Mouse (Mus musculus) layer of hippocampus, postnatal 36 days (tissue): ENCODE measurements around the gene Lacc1. TPM values are rescaled to one million over a fixed set of nuclear protein-coding genes. Genes with fewer than 3 reads are reported as not detected.
"Not testable (repeated sequence)": the region's sequence is repeated elsewhere in the genome, so short reads cannot be mapped to it uniquely, and the experiment has no call there.

Experiments used
- DNase-seq, 2 experiments: peaks; one replicate each; pipeline ENCODE4 v3.0.0; 2022
- total RNA-seq, 2 experiments: library from RNA; stranded (reverse); gene quantifications; 2 replicates each; pipeline ENCODE4 v1.2.3; 2021

Gene Lacc1
- 1 to 10 TPM; 3.9 to 4.2 TPM for total RNA-seq

DNA sequence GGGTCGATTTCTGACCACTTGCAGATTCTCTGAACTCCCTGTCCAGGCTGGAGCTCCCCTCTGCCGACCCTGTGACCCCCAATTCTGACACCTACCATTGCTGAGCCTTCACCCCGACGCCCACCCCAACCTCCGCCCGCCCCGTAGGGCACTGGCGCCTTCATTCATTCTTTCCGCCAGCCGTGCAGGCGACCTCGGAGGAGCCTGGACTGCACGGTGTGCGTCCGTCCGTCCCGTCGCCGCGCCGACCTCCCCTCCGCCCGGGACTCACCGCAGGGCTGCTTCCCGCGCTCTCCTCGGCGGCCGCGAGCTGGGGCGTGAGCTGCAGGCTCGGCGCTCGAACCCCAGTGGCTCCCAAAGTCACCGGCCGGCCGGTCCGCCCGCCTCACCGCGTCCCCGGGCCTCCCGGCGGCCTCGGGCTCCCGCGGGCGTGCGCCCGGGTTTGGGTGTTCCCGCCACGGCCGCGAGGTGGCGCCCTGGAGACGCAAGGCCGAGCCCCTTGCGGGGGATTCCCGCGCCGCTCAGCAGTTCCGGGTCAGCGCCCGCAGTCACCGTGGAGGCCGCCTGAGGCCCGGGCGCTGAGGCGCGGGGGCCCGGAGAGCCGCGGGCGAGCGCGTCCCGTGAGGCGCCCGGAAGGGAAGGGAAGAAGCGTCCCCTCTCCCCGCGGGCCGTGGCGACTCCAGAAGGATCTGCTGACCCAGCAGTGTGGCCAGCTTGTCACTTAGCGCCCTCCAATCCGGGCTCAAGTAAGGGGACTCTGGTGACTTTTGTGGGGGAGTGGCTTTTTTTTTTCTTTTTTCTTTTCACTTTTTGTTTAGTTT, at the start of gene Lacc1, which contains the start of gene Ccdc122:
Gene Lacc1, minus strand, starts transcription at position 679 of the 821 bp plus-strand sequence.
Gene Ccdc122, plus strand, starts transcription at position 547 of the 821 bp plus-strand sequence.
- peak; percentile 67 to 74 for DNase-seq

GRCm38 (mm10) chr14:77081248-77081647, 44.5 kb upstream of the Lacc1 start:
- no peak for DNase-seq

DNA sequence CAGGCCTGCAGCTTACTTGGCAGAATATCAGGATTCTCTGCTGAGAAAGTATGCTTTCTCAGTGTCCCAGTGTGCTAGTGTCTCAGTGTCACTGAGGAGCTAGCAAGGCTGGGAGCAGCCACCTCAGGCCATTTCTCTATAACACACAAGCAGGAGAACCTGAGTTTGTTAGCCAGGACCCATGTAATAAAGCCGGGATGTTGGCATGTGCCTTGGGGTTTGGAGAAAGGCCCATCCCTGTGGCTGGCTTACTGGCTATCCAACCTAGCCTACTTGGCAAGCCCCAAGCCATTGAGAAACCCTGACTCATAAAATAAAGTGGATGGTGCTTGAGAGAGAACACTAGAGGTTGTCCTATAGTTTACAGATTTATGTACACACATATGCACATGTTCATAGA, 32.7 kb upstream of the Lacc1 start:
- DNase-seq: no peak

- no peak for DNase-seq
These were observed 16.6 kb upstream of the Lacc1 start for GRCm38 (mm10) chr14:77053288-77053687.

- DNase-seq: no peak
These were observed 1.2 kb upstream of the Lacc1 start for GRCm38 (mm10) chr14:77037832-77038425.

DNA sequence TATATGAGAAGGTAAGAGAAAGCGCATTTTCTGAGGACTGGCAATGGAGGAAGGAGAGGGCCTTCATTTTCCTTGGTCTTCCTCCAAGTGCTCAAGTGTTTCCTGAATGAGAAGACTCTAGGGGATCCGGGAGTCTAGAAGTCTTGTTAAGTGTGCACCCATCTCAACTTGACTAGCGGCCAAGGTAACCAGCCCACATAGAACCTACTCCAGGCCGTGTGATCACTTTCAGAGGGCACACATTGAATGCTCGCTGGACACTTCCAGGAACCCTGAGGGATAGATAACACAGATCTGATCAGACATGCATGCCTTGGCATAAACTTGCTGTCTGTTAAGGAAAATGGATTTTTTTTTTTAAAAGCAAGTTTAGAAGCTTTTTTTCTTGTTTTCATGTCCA, 626 bp upstream of the Lacc1 start:
- DNase-seq: no peak

DNA sequence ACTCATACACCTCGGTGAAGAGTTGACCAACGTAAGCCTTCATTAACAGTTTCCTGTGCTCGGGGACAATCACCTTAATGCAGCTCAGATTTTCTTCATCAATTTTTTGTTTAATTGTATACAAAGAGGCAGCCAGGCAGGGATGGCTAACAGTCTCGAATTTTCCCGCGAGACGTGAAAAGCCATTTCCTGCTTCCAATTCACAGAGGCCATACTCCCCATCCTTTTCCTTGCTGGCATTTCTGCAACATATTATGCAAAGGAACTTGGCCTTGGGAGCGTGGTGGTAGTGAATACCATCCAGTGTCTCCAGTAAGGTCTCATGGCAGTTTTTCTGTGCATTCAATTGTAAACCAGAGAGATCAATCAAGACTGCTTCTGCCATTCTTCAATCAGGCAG, 1.7 kb downstream of the Lacc1 start:
- DNase-seq: no peak

- no peak for DNase-seq
These were observed 2.4 kb downstream of the Lacc1 start for GRCm38 (mm10) chr14:77034175-77034915.

DNA sequence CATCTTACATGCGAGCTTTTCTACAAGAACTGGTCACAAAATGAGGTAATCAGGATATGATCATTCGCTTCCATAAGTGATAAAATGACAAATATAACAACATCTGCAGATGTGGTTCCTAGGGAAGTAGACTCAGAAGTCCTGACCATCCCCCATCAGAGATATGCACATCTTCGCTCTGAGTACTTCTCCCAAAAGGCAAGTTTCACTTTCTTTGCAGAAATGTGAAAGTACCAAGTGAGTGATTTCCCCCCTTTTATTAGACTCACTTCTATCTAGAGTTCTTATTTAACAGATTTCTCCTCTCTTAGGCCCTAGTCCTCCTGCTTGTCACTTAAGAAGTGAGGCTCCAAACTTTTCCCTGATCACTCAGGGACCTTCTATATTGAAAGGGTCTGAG, 3.3 kb downstream of the Lacc1 start:
- no peak for DNase-seq

DNA sequence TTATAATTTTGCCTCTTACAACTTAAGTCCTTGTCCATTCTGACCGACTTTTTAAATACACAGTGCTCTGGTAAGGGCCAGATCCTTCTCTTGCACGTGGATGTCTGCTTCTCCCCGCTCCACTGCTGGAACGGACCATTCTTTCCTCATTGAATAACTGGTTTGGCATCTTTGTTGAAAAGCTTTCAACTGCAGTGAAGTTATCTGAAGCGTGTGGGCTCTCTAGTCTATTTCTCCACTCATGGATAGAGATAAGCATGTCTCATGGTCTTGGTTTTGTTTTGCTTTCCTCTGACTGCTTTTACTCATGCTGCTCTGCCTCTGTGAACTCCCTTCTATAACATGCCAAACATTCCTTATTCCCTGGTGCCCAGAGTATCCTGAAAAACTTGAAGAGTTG, 4.3 kb downstream of the Lacc1 start:
- no peak for DNase-seq

GRCm38 (mm10) chr14:77030808-77031207, 5.9 kb downstream of the Lacc1 start:
- no peak for DNase-seq

- no peak for DNase-seq
These were observed 7.2 kb downstream of the Lacc1 start for GRCm38 (mm10) chr14:77029319-77030054.

GRCm38 (mm10) chr14:77024499-77024898, 12.2 kb downstream of the Lacc1 start:
- no peak for DNase-seq

- DNase-seq: no peak
These were observed 19.5 kb downstream of the Lacc1 start for GRCm38 (mm10) chr14:77017211-77017610.

GRCm38 (mm10) chr14:77016783-77017182, 19.9 kb downstream of the Lacc1 start:
- not testable (repeated sequence) for DNase-seq

- DNase-seq: peak; percentile 56 to 63
These were observed 24.9 kb downstream of the Lacc1 start for GRCm38 (mm10) chr14:77011804-77012203.

DNA sequence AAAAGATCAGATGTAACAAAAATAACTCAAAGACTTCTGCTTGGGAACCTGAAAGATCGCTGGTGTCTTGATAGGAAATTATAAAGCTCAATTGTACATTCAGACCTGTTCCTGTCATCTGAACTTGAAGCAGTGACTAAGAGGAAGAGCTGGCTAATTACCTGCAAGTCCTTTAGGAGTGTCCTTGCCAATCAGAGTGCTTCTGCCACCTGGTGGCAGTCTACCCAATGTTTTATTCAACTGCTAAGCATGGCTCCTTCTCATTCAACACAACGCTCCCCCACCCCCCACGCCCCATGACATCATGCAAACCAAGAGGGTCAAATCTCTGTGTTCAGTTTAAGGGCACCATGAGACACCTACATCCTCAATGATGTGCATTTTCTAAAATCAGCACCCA, 28.5 kb downstream of the Lacc1 start:
- DNase-seq: peak; percentile 34 to 43

DNA sequence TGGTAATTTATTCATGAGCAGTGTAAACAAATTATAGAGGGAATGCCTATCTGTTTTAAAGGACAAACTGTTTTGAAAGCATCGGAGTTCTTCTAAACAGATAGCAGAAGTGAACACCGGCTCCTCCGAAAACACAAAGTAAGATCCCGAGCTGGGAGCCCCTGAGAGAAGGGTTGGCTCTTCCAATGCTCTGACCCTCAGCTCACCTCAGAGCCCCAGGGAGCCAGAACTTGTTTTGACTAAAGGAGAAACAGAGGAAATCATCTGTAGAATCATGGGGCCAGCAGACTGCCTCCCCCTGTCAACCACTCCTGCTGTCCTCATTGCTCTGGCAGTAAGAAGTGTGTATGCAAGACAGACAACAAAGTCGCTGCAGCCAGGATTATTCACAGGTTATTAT, 31.1 kb downstream of the Lacc1 start:
- no peak for DNase-seq

DNA sequence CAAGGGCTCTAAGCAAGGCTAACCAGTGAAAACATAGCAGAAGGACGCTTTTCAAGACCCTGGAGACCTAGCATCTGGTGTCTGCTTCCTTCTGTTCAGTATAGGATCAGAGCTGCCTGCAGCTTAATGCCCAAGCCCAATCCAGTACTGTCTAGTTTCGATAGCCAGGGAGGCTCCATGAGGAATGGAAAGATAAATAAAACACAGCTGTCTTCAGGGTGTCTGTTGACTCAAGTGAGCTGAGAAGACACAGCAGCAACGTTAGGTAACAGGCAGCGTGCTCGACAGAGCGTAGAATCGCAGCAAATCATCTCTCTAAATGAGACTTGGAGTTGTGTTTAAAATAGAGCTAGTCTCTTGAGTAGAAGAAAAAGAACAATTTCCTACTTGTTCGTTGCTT, 32.0 kb downstream of the Lacc1 start:
- DNase-seq: no peak

GRCm38 (mm10) chr14:76990351-76990750, 46.4 kb downstream of the Lacc1 start:
- DNase-seq: not testable (repeated sequence)

DNA sequence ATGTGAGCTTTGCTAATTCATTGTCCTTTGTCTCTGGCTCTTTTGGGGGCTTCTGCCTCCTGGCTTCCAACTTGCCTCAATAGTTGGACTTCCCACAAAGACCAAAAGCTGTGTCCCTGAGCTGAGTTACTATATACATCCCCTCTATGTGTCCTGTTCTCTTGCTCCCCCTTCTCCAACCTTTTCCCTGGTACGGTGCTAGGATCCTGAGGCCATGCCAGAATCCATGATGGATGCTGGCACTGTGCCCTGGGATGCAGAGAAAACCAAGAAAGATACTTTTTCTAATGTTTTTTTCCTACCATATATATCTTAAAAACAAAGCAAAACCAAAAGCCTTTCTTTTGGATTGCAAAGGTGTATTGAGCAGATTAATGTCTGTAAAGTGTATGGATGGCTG, 54.9 kb downstream of the Lacc1 start:
- no peak for DNase-seq

- DNase-seq: no peak
These were observed 55.5 kb downstream of the Lacc1 start for GRCm38 (mm10) chr14:76981176-76981575.

DNA sequence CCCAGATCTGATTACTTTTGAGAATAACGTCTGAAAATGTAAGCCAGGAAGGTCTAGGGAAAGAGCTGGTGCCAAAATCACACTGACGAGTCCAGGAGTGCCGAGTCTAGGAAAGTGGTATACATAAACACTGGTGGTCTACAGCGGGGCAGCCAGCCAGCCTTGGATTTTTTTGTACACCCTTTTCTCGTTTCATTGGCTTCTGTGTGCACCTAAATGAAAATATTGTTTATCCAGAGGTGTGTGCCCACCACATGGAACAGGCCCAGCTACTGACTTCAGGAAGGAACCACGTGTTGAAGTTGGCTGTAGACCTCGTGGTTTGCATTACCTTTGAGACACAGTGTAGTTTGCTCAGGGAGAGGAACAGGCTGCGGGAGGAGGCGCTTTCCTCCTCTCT, 57.1 kb downstream of the Lacc1 start:
- no peak for DNase-seq
